Mouse (Mus musculus) thymus, adult 2 months (tissue): ENCODE measurements around the gene Atg9b.

Experiments used
- CTCF ChIP-seq: fragments of 200-500 bp; IDR thresholded peaks from 2 replicates; pipeline ENCODE4 v1.5.1; 2012; ENCODE audit warnings: mild to moderate bottlenecking, control low read depth, low read length, moderate library complexity, borderline replicate concordance; ENCODE audit not compliant: control insufficient read depth, poor library complexity, insufficient read depth; ENCODE audit errors: extremely low read depth
- POLR2A ChIP-seq: fragments of 200-500 bp; IDR thresholded peaks from 2 replicates; pipeline ENCODE4 v1.6.1; 2012; ENCODE audit warnings: mild to moderate bottlenecking, low read length, control low read depth, moderate library complexity; ENCODE audit not compliant: control insufficient read depth, poor library complexity, insufficient read depth; ENCODE audit errors: extremely low read depth

DNA sequence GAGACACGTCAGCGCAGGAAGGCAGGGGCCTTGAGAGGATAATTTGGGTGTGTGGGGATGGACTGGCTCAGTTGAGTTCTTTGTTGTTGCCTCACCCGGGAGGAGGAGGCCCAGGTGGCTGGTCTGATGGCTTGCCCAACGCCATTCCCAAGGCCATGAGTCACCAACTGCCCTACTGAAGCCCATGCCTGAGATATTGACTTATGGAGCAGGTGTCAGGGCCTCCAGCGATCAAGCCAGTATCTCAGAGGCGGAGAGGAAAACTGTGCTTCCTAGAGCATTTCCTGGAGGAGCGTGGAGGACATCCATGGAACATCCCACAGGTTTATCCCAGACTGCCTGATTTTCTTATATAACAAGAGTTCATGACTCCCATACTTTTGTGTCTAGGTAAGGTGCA is 781 bp upstream of the Atg9b start:
- TF ChIP-seq POLR2A (no peak), CTCF (no peak)
